In genomic region chr6:37442041-37442667, GRCm38 (mm10) we compare ENCODE assay signal across 8 mouse cellular contexts. TPM values are rescaled to one million over a fixed set of nuclear protein-coding genes. Genes with fewer than 3 reads are reported as not detected.
A peak's percentile ranks its signal among the peaks of the same experiment; 100 is the strongest.
DNase-seq lines count a peak whose midpoint lies in the region; ATAC-seq and TF ChIP-seq lines count a peak whose summit lies in the region.

Gene Creb3l2, minus strand, starts transcription at chr6:37442146.

- no peaks in the 10 kb centered on the region for H3K36me3 ChIP-seq in forebrain, postnatal 0 days (ENCODE audit: insufficient read depth)
- H3K36me3 ChIP-seq in neural tube, embryonic 14.5 days (ENCODE audit: control insufficient read depth, insufficient read depth, low read length): no peaks in the 10 kb centered on the region
- H3K36me3 ChIP-seq in testis, adult 2 months (ENCODE audit: control insufficient read depth, insufficient read depth, low read length): no peaks in the 10 kb centered on the region

- intact Hi-C loops in heart, postnatal 36 days (cut with DNase I): loop anchor here (10.0 kb wide), 1 partner anchor 237 kb away; no protein-coding TSS in a partner anchor

- H3K9me3 ChIP-seq in forebrain, postnatal 0 days (ENCODE audit: low read length): no peaks in the 10 kb centered on the region
- no peaks in the 10 kb centered on the region for H3K9me3 ChIP-seq in neural tube, embryonic 14.5 days (ENCODE audit: control insufficient read depth, low read length)

- peak within 1 kb of the TSS; percentile 94 for H3K4me2 ChIP-seq in forebrain, postnatal 0 days (ENCODE audit: low read depth)
- peak within 1 kb of the TSS; percentile 79 for H3K4me2 ChIP-seq in neural tube, embryonic 14.5 days (ENCODE audit: low read depth, low read length)

- TF ChIP-seq CTCF in forebrain, postnatal 0 days (IDR thresholded peaks at IDR 0.05; ENCODE audit: low read depth): peak; percentile 8
- no peak for TF ChIP-seq CTCF in testis, adult 2 months (IDR thresholded peaks at IDR 0.05; ENCODE audit: control insufficient read depth, insufficient read depth, insufficient replicate concordance, low read depth, low read length)

- peak; percentile 99 for ATAC-seq in forebrain, postnatal 0 days
- ATAC-seq in neural tube, embryonic 14.5 days (ENCODE audit: low read depth): peak; percentile 99

- H3K4me1 ChIP-seq in forebrain, postnatal 0 days (ENCODE audit: insufficient read depth): peaks cover 3% of the 10 kb centered on the region; the same call in 1 of the 2 replicates
- no peaks in the 10 kb centered on the region; the same call in 1 of the 2 replicates for H3K4me1 ChIP-seq in neural tube, embryonic 14.5 days (ENCODE audit: control insufficient read depth, insufficient read depth, low read length)
- peaks cover 11% of the 10 kb centered on the region for H3K4me1 ChIP-seq in testis, adult 2 months (ENCODE audit: control insufficient read depth, insufficient read depth, low read length)

- peak within 1 kb of the TSS; percentile 30; the same call in 1 of the 2 replicates for H3K27ac ChIP-seq in forebrain, postnatal 0 days (ENCODE audit: low read depth, low read length)
- H3K27ac ChIP-seq in neural tube, embryonic 14.5 days (ENCODE audit: low read depth, low read length): peak within 1 kb of the TSS; percentile 70
- H3K27ac ChIP-seq in testis, adult 2 months (ENCODE audit: control insufficient read depth, insufficient read depth, low read depth, low read length): peak within 1 kb of the TSS; percentile 75

- DNase-seq in MN1 (ENCODE audit: low spot score): peak; percentile 98
- peak; percentile 95 for DNase-seq in cerebellum, adult 8-10 months
- DNase-seq in forebrain, postnatal 0 days: peak; percentile 99
- DNase-seq in heart, postnatal 36 days: peak; percentile 95
- DNase-seq in layer of hippocampus, adult 18-20 months (ENCODE audit: low spot score in 2 of 2): peak; percentile 98
- DNase-seq in lung, adult 18-20 months: peak; percentile 98 to 99

- under 1% methylated on average over 33 of the region's 33 CpGs for WGBS in forebrain, postnatal 0 days
- WGBS in neural tube, embryonic 14.5 days: under 1% methylated on average over 33 of the region's 33 CpGs

- peak within 1 kb of the TSS; percentile 40 for H3K9ac ChIP-seq in forebrain, postnatal 0 days
- peak within 1 kb of the TSS; percentile 67 for H3K9ac ChIP-seq in neural tube, embryonic 14.5 days (replicated peaks; ENCODE audit: low read depth, low read length)

- peak within 1 kb of the TSS; percentile 55 for H3K4me3 ChIP-seq in forebrain, postnatal 0 days (ENCODE audit: low read depth, low read length)
- H3K4me3 ChIP-seq in neural tube, embryonic 14.5 days (ENCODE audit: low read depth, low read length): peak within 1 kb of the TSS; percentile 69
- peak within 1 kb of the TSS; percentile 86 for H3K4me3 ChIP-seq in testis, adult 2 months (ENCODE audit: control insufficient read depth, low read depth, low read length)

- peak; percentile 62 for TF ChIP-seq POLR2A in testis, adult 2 months (IDR thresholded peaks at IDR 0.05; ENCODE audit: control insufficient read depth, low read depth, low read length)

- H3K27me3 ChIP-seq in forebrain, postnatal 0 days (ENCODE audit: insufficient read depth, low read length): no peaks in the 10 kb centered on the region
- no peaks in the 10 kb centered on the region for H3K27me3 ChIP-seq in neural tube, embryonic 14.5 days (ENCODE audit: control insufficient read depth, insufficient read depth, low read length)
- H3K27me3 ChIP-seq in testis, adult 2 months (ENCODE audit: control insufficient read depth, insufficient read depth, low read length): no peaks in the 10 kb centered on the region

RNA-seq across cellular contexts. Expression of gene Creb3l2, which starts in this region (rescaled TPM):
- total RNA-seq in forebrain, postnatal 0 days (2014; rRNA removed): 3.2 and 5.0 TPM in 2 replicates
- 1.3 and 2.0 TPM in 2 replicates for polyA plus RNA-seq in forebrain, postnatal 0 days (2015; fragmentation: Nextera tagmentation; extraction: Ambion mirVana)
- 10 to 100 TPM; 21.5 to 22.6 TPM for total RNA-seq in heart, postnatal 36 days (2021)
- total RNA-seq in layer of hippocampus, adult 18-20 months (2021): 1 to 10 TPM; 9.3 to 9.4 TPM
- 2.3 and 5.4 TPM in 2 replicates for polyA plus RNA-seq in neural tube, embryonic 14.5 days (2014; fragmentation: Nextera tagmentation; extraction: Ambion mirVana)
- polyA plus RNA-seq in testis, adult 2 months (2012; rRNA removed): 2.0 and 2.1 TPM in 2 replicates

Comparison
In these comparisons a context has a peak if more than half of its experiments do, and no peak if none do; other contexts are left out.
1. Peak in every context shown above with its lines: DNase-seq, ATAC-seq, H3K4me3 ChIP-seq and H3K27ac ChIP-seq.